Mouse (Mus musculus) skeletal muscle tissue, adult 2 months (tissue): ENCODE results near the gene BC034090.

Source experiments
- DNase-seq: peaks from one replicate; pipeline ENCODE4 v3.0.0-alpha.2; 2012; ENCODE audit warnings: low read depth, low spot score

Gene BC034090

GRCm38 (mm10) chr1:155216313-155216712, 27.9 kb downstream of the BC034090 start:
- no peak for DNase-seq

DNA sequence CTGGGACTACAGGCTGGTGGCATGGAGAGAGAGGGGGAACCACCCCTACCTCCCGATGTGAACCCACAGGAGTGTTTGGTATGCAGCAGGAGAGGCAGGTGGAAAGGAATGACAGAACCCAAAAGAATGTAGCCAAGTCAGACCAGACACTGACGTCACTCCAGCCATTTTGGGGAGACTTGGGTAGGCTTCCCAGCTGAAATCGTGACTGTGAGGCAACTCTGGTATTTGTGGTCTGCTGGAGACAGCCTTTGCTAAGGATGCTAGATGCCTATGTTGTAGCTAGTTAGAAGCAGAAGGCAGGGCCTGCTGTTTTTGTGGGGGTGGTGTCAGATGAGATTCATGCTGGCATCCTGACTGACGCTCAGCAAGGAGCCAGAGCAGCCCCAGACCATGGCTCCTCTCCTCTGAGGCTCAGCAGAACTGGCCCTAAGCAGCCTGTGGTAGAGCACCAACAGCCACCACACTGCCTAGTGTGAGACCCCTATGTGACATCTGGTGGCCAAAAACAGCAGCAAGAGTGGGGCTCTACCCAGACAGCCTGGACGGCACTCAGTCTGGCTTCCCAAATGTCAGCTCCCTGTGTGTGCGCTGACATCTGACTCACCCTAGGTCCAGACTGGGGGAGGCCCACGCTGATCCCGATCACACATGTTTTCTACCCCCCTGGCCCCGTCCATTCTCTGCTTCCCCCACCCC, 29.0 kb downstream of the BC034090 start:
- no peak for DNase-seq

DNA sequence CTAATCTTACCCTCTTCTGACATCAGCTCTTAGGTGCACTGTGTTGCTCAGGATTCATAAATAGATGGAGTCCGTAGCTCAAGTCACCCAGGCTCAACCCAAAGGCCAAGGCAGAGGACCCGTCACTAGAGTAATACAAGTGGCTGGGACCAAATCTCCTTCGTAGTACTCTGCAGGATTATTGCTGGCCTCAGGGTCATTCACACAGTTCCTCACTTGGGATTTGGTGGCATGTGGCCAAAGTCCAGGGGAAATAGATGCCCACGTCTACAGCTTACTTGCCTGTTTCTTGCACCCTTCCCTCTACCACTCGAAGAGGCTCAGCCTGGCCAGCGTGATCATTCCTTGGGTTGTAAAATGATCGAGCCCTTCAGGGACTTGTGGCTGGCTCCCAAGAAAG, 30.3 kb downstream of the BC034090 start:
- no peak for DNase-seq

DNA sequence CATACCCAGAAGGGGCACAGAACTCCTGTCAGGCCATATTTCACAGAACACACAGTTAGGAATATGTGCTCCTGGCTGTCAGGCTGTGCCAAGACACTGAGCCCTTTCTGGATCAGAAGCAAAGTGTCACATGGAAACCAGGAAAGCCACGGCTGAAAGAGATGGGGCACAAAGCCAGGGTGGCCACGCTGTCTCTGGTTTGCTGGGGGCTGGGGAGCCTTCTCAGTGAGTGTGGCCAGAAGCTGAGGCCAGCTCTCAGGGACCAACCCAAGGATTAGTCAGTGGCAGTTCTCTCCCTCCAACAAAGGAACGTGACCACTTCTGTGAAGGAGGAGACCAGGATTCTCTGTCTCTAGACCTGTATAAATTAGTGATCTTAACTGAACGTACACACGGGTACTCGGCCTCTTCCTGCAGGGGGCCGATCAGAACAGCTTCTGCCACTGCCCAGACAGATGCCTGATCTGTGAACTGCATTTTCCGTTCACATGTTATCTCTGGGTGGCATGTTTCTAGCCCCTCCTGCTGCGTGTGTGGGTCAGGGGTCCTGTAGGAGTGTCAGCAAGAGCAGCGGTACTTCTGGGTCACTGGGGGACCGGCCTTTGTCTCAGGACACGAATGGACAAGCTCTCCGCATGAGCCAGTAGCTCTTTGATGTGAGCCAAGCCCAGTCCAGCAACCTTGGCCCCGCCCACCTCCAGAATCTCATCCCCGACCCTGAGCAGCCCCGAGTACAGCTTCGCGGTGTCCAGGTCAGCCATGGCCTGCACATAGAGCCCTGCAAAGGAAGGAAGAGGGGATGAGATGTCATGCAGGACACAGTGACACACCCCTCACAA, 31.1 kb downstream of the BC034090 start:
- DNase-seq: no peak

GRCm38 (mm10) chr1:155212493-155212892, 31.8 kb downstream of the BC034090 start:
- DNase-seq: no peak

DNA sequence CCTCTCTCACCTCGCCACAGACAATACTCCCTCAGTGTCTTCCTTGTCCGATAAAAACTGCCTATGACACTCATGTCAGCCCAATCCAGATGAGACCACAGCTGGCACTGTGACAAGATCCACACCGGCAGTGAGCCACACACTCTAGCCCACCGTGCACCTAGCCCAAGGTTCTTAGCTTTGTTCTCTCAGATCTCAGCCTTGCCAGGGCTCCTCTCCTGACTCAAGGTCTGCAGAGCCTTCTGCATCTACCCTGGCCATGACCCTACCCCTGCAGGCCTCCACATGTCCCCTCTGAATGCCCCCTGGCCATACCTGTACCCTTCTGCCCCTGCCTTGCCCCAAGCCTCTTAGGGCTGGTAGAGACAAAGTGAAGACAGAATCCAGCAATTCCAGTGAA, 32.2 kb downstream of the BC034090 start:
- DNase-seq: no peak

GRCm38 (mm10) chr1:155211017-155211416, 33.2 kb downstream of the BC034090 start:
- no peak for DNase-seq

DNA sequence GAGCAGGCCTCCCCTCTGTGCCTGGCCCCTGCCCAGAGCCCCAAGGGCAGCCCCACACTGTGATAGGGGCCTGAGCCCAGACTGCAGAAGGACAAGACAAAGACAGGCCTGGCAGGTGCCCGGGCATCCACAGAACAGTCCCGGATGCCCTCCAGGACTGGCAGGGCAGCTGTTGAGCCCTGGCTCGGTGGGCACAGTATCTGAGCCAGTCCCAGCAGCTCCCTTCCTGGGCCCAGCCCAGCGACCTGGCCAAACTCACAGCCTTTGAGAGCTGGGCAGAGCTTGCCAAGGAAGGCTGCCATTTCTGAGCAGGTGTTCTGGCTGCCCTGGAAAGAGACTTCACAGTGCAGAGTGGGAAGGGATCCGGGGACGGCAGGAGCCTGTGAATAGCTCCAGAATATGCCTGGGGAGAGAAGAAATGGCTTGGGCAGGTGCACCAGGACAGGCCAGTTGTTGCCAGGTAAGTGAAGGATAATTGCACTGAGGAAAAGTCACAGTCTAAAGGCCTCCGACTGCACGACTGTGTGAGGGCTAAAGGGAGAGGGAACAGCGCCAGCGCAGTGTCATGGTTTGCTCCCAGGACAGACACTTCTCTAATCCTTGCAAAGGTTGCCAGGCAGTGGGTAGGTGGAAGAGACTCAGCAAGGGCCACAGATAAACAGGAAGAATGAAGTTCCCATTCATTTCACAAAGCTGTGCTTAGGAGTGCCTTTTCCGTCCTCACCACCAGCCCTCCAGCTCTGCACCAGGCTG, 34.1 kb downstream of the BC034090 start:
- DNase-seq: peak; percentile 84

DNA sequence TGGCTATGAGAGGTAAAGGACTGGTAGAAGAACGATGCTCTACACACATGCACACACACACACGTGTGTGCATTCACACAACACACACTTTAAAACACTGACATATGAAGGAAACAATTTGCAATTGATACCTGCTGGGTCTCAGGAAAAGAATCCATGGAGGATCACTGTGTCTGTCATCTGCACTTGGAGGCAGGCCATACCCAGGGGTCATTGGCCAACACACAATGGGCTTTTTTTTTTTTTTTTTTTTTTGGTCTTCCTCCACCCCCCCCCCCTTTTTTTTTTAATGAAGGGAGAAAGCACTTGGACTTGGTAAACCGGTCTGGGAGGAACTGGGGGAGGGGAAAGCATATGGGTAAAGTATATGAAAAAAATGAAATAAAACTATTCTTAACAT, 36.4 kb downstream of the BC034090 start:
- no peak for DNase-seq

GRCm38 (mm10) chr1:155205822-155206660, 38.2 kb downstream of the BC034090 start:
- DNase-seq: no peak

- no peak for DNase-seq
Observed at GRCm38 (mm10) chr1:155205311-155205710, 38.9 kb downstream of the BC034090 start.

DNA sequence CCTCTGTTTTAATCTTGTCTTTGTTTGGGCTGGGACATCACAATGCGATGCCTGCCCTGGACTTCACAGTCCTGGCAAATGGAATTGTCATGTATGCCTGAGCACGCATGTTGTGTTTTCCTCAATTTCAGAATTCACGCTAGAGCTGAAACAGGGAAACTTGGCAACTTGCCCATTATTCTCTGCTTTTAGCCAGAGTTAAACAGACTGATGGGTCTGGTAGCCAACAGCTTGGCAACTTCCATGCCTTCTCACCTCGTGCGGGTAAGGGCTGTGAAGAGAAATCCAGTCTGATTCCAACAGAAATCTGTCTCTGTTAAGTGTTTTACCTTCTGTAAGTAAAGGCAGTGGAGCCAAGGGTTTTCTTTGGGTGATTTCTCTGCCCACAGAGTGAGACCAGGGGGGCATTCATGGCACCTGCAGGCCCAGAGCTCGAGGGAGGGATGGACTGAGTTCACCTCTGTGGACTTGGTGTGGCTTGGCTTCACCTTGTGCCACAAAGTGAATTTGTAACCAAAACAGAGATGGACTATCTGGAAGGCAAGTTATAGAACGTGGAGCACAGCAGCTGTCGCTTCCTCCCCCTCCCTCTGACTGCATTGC, 39.6 kb downstream of the BC034090 start:
- no peak for DNase-seq

- no peak for DNase-seq
Observed at GRCm38 (mm10) chr1:155203954-155204353, 40.3 kb downstream of the BC034090 start.

GRCm38 (mm10) chr1:155203101-155203500, 41.1 kb downstream of the BC034090 start:
- no peak for DNase-seq

- no peak for DNase-seq
Observed at GRCm38 (mm10) chr1:155202472-155202871, 41.8 kb downstream of the BC034090 start.

DNA sequence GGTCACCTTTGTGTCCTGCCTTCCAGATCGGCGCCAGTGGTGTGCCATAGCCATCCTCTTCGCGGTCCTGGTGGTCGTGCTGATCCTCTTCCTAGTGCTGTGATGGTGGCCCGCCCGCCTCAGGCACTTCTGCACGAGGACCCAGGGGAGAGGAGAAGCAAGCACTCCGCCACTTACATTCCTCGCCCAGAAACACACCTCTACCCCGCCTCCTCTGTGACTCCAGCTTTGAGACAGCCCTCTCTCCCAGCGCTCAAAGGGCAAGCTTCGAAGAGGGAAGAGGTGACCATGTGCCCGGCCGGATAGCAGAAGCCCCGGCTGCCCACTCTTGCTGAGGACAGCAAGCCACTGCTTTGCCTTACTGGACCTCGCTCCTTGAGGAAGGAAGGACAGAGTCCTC, 42.3 kb downstream of the BC034090 start:
- no peak for DNase-seq

DNA sequence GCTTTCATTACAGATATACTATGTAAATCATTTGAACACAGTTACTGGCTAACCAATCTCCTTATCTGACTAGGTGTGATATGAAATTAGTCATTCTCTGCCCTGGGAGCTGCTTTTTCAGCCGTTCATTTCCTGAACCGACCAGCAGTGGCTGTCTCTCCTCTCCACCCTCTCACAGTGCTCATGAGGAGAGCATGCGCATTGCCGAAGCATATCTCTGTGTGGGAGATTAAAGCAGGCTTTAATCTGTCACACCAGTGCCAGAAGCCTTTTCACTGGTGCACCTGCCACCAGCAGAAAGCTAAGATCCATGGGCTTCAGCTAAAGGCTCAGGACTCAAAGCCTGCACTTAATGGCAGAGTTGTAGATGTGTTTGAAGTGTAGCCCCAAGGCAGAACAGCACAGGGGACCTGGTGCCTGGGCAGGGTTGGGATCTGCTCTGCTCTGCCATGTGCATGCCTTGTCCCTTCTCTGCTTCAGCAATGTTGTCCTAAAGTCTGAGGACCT, 42.8 kb downstream of the BC034090 start:
- DNase-seq: no peak

- no peak for DNase-seq
Observed at GRCm38 (mm10) chr1:155200967-155201366, 43.3 kb downstream of the BC034090 start.

- DNase-seq: no peak
Observed at GRCm38 (mm10) chr1:155199522-155199921, 44.7 kb downstream of the BC034090 start.

DNA sequence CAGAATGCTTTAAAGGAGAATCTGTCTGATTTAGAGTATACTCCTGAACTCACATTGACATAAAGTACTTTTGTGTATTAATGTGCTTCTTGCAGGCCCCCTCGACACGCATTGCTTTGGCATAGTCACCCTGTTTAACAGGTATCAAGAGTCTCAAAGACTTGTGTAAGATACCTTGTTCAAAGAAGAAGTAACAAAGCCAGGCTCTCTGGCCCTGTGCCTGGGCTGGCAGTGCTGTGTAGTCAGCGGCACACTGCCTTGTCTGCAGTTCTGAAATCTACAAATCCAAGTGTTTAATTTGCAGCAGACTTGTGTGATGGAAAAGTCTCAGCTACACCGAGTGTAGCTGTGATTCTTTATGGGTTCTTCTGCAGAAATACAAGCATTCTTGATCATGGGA, 47.6 kb downstream of the BC034090 start:
- no peak for DNase-seq
